Mouse (Mus musculus) adipocyte (in vitro differentiated cells): Measurements from ENCODE around the gene Gm14401.
A peak's percentile ranks its signal among the peaks of the same experiment; 100 is the strongest.
"Not testable (repeated sequence)": the region's sequence is repeated elsewhere in the genome, so short reads cannot be mapped to it uniquely, and the experiment has no call there.

Experiments used
- DNase-seq: peaks from one replicate; pipeline ENCODE4 v3.0.0-alpha.2; 2016; ENCODE audit warnings: low spot score

Gene Gm14401

GRCm38 (mm10) chr2:177073432-177074423 is at the start of gene Gm14401:
Gm14401 (plus strand) TSS chr2:177074320.
- DNase-seq = peak; percentile 65

GRCm38 (mm10) chr2:177072807-177073206 is 1.3 kb upstream of the Gm14401 start:
- peak; percentile 45 for DNase-seq

- DNase-seq = peak; percentile 35
Measured at GRCm38 (mm10) chr2:177075015-177075414, 895 bp downstream of the Gm14401 start.

GRCm38 (mm10) chr2:177079866-177080265 is 5.7 kb downstream of the Gm14401 start:
- not testable (repeated sequence) for DNase-seq

GRCm38 (mm10) chr2:177109086-177109485 is 35.0 kb downstream of the Gm14401 start:
- DNase-seq = not testable (repeated sequence)

- not testable (repeated sequence) for DNase-seq
Measured at GRCm38 (mm10) chr2:177129097-177129496, 55.0 kb downstream of the Gm14401 start.
